Mouse (Mus musculus): ENCODE measurements around the gene Gm21974.
"Not testable (repeated sequence)": the region's sequence is repeated elsewhere in the genome, so short reads cannot be mapped to it uniquely, and the experiment has no call there.

The Gm21974 gene

DNA sequence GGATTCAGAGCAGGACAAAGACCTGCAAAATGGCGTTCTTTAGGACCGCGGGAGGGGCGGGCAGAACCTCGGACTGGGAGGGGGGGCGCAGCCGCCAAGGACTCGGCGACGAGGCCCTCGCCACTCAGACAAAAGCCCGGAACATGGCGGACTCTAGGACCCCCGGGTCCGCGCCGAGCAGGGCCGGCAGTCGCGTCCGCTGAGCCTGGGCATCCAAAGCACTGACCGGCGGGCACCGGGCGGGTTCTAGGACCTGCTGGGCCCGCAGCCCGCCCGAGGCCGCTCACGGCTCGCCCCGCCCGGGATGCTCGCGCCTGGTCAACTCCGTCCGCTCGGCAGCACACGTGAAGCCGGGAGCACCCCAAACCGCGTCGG is 19.6 kb downstream of the Gm21974 start:
- peak; percentile 92 for DNase-seq

DNA sequence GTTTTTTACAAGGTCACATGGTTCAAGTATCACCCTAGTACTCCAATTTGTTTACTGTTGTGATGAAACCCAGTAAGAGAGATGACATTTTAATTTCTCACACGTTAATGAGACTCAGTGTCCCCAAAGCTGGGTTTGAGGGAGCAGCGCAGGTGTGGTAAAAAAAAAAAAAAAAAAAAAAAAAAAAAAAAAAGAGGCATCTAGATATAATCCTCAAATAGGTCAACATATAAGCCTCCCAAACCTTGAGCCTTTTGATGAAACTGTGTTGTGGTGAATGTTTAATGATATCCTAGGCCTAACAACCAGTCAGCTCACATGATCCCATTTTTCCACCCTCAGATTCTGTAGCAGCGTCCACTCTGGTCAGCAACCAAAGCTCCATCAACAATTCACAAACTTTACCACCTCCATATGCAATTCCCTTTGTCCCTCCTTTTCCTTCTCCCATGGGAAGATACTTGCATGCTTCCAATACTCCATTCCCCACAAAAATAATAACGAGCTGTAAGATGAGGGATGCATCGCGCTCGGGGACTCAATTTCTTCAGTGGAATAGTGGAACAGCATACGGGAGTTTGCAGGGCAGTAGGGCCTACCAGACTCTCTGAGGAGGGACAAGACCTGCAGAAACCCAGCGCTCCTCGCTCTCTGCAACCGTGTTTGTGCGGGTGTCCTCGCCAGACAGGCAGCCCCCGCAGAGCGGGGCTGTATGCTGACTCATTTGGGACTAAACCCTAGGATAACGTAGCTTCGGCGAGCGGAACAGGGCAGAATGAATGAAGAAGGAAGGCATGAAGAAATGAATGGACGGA is 20.2 kb downstream of the Gm21974 start:
- no peak for DNase-seq

GRCm38 (mm10) chr7:127870136-127870821 is 25.0 kb downstream of the Gm21974 start:
- no peak for DNase-seq

GRCm38 (mm10) chr7:127869149-127869810 is 26.0 kb downstream of the Gm21974 start:
- DNase-seq: no peak

GRCm38 (mm10) chr7:127867641-127868040 is 27.6 kb downstream of the Gm21974 start:
- DNase-seq: no peak

DNA sequence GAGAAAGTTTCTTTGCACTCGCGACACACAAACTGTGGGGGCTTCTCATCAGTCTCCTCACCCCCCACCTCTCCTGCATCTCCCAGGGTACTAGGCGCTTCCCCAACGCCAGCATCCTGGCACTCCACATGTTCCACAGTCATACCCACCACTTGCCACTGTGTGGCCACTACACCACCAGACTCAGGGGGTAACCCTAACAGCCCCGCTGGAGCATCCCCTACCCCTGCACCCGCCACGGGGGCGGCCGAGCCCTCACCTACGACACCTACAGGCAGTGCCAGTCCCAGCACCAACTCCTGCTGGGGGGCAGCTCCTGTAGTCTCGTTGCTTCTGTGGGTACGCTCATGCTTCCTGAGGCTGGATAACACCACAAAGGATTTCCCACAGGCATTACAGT is 28.8 kb downstream of the Gm21974 start:
- DNase-seq: no peak

DNA sequence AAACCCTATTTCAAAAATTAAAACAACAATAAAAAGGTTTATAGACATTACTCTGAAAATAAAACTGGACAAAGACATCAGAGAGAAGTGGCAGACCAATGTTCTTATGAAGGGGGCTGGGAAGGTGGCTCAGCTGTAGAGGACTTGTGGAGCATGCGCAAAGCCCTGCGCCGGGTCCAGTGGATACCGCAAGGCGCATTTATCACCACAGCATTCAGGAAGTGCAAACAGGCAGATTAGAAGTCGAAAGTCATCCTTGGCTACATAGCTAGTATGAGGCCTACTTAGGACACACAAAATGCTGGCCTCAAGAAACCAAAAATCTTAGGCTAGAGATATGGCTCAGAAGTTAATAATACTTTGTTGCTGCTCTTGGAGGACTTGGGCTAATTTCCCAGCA is 37.0 kb downstream of the Gm21974 start:
- no peak for DNase-seq

- DNase-seq: no peak
Observed at GRCm38 (mm10) chr7:127850906-127851305, 44.3 kb downstream of the Gm21974 start.

DNA sequence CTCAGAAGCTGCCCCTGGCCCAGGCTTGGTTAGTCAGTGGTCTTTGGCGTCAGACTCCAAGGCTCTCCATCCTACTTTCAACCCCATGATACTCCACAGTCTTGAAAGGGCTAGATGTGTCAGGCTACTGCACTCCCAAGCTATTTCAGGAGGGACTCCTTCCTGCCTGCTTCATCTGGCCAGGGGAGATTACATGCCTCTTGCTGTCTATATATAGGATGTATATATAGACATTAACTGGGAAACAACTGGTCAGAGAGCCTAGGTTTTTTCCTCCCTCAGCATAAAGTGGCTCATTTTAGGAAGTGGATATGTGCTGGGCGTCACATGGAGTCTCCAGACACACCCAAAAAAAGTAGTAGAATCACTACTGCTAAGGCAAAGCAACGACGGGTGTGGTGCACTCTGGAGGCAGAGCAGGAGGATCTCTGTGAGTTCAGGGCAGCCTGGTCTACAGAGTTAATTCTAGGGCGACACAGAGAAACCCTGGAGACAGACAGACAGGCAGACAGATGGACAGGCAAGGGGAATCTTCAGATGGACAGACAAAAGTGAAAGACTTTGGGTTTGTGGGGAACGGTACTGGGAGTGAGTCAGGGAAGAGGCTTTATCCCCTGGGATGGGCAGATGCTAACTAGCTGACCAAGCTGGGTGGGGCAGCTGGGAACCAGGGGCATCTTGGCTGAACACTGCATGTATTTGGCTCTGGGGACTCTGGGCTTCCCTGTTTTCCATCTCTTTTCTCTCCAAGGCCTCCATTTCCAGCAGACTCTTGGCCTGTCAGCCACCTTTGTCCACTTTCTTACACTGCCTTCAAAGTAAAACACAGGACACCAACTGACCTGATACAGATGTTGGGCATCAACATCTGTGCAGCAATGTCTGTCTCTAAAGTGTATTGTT is 45.0 kb downstream of the Gm21974 start:
- DNase-seq: no peak

GRCm38 (mm10) chr7:127842001-127842718 is 53.1 kb downstream of the Gm21974 start:
- peak; percentile 82 for DNase-seq

DNA sequence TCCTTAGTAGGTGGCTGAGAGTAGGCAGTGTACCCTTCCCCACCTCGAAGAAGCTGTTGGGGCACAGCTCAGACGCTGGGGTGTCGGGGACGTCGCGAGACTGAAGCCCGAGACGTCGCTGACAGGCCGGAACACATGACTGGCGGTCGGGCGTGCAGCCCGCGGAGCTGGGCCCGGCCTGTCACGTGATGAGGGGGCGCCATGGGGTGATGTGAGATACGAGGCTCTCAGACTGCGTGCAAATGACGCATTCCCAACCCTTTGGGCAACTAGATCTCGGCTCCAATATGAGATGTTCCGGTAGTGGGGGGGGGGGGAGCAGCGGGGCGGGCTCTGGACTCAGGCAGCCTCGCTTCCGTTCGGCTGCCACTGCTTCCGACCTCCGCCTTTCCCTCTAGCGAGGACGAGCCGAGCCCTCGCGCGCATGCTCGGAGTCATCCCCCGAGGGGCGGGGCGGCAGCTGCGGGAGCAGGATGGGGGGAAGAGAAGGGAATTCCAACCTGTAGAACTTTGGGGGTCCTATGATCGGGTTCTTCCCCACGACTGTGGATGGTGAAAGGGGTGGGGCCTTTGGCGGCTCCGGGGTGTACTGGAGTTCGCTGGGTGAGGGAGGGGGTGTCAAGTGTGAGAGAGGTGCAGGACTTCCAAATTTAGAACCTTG is 53.8 kb downstream of the Gm21974 start:
- DNase-seq: peak; percentile 93

DNA sequence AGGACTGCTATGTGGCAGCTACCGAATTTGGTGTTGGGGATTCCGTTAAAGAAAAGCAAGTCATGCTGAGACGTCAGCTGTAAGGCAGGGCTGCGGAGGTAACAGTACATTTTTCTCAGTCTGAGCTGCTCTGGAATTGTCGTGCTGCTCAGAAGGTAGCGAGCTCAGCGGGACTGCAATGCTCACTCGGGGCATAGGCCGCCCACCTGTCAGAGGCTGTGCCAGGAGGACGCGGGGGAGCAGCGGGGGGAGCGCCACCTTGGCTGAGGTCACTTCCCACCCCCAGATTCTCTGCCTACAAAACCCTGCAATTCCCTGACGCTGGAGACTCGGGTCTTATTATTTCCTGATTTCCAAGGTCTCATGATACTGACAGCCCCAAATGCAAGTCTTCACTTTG is 54.4 kb downstream of the Gm21974 start:
- peak; percentile 80 for DNase-seq

DNA sequence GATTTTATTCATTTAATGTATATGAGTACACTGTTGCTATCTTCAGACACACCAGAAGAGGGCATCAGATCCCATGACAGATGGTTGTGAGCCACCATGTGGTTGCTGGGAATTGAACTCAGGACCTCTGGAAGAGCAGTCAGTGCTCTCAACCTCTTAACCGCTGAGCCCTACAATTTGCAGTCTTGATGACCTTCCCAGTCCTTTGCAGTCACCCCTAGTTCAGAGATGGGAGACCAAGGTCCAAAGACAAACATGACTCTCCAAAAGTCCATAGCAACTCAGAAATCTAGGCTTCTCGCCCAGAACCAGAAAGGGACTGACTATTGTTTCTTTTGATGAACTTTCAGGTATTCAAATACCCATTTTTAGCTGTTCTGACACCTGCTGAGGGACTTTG is 55.2 kb downstream of the Gm21974 start:
- DNase-seq: not testable (repeated sequence)

DNA sequence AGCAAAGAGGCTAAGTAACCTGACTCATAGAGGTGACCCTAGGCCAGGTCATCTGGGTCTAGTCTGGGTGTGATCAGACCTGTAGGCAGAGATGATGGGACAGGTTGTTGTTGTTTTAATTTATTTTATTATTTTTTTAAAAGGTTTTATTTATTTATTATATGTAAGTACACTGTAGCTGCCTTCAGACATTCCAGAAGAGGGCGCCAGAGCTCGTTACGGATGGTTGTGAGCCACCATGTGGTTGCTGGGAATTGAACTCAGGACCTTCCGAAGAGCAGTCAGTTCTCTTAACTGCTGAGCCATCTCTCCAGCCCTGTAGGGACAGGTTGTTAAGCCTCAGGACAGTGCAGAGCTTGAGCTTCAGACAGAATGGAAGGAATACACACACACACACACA is 57.4 kb downstream of the Gm21974 start:
- DNase-seq: not testable (repeated sequence)

- no peak for DNase-seq
Observed at GRCm38 (mm10) chr7:127837473-127837872, 57.8 kb downstream of the Gm21974 start.

Data from thymus, postnatal 4 days (tissue).